Mouse (Mus musculus) spleen, adult 2 months (tissue): ENCODE data around the gene Slc22a2. TPM values are rescaled to one million over a fixed set of nuclear protein-coding genes. Genes with fewer than 3 reads are reported as not detected.
A peak's percentile ranks its signal among the peaks of the same experiment; 100 is the strongest.
"Not testable (repeated sequence)": the region's sequence is repeated elsewhere in the genome, so short reads cannot be mapped to it uniquely, and the experiment has no call there.

Source experiments
- DNase-seq, 2 experiments: peaks; one replicate each; pipeline versions ENCODE4 v3.0.0 to v3.0.0-alpha.2; 2012 to 2021; ENCODE audit warnings: low spot score in 2 of 2, low read depth in 1 of 2
- H3K27ac ChIP-seq: fragments of 200-500 bp; 2 replicates; pipeline ENCODE4 v1.5.1; 2012; ENCODE audit warnings: low read length, inconsistent platforms; ENCODE audit not compliant: insufficient read depth
- H3K27me3 ChIP-seq: fragments of 200-500 bp; 2 replicates; pipeline ENCODE4 v1.6.1; 2012; ENCODE audit warnings: mild to moderate bottlenecking, moderate library complexity, low read length, inconsistent platforms; ENCODE audit not compliant: control insufficient read depth, insufficient read depth
- H3K36me3 ChIP-seq: fragments of 200-500 bp; 2 replicates; pipeline ENCODE4 v1.6.1; 2012; ENCODE audit warnings: mild to moderate bottlenecking, low read length, inconsistent platforms; ENCODE audit not compliant: control insufficient read depth, insufficient read depth
- H3K4me1 ChIP-seq: fragments of 200-500 bp; 2 replicates; pipeline ENCODE4 v1.6.1; 2011; ENCODE audit warnings: inconsistent platforms; ENCODE audit not compliant: control insufficient read depth, insufficient read depth, insufficient read length
- H3K4me3 ChIP-seq: fragments of 200-500 bp; 2 replicates; pipeline ENCODE4 v1.5.1; 2011; ENCODE audit warnings: mild to moderate bottlenecking, inconsistent platforms; ENCODE audit not compliant: insufficient read depth, insufficient read length; ENCODE audit errors: extremely low read depth
- CTCF ChIP-seq: fragments of 200-500 bp; IDR thresholded peaks from 2 replicates; pipeline ENCODE4 v1.5.1; 2011; ENCODE audit warnings: mild to moderate bottlenecking, inconsistent platforms; ENCODE audit not compliant: insufficient read depth, insufficient read length, insufficient replicate concordance; ENCODE audit errors: extremely low read depth
- POLR2A ChIP-seq: fragments of 200-500 bp; IDR thresholded peaks from 2 replicates; pipeline ENCODE4 v1.6.1; 2011; ENCODE audit warnings: low read depth, low read length, inconsistent platforms
- WGBS: fragments of 180-500 bp; shearing (Covaris S2); methylation state at CpG from one replicate; pipeline ENCODE4 v1.1.7; 2018; 5-methylcytosine and 5-hydroxymethylcytosine counted together
- polyA plus RNA-seq: library from polyadenylated mRNA; depleted of rRNA; stranded (reverse); fragments of >200 nt; gene quantifications from 2 replicates; pipeline ENCODE4 v1.2.3, GENCODE M21; 2012; rRNA removed

The Slc22a2 gene
- 0.05 and 0.19 TPM in 2 replicates for polyA plus RNA-seq

DNA sequence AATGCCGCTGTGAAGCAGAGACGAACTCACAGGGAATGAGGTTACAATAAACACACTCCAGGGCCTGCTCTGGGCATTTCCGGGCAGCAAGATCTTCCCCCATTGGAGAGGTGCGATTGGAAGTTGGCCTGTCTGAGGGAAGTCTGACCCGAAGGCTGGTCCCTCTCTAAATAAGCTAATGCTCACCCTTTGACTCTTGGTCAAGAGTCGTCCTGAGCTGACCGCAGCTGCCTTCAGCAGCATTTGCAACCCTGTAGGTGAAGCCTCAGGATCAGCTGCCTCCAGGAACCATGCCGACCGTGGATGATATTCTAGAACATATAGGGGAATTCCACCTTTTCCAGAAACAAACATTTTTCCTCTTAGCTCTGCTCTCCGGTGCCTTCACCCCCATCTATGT lies at the start of gene Slc22a2:
TSS of gene Slc22a2 (plus strand) at position 142 of the 400 bp plus-strand sequence.
- Histone ChIP-seq H3K4me3 (no peak within 1 kb of the TSS), H3K4me1 (no peaks in the 10 kb centered on the region), H3K27me3 (no peaks in the 10 kb centered on the region), H3K27ac (no peak within 1 kb of the TSS), H3K36me3 (no peaks in the 10 kb centered on the region)
- no peak for TF ChIP-seq CTCF
- no peak for TF ChIP-seq POLR2A
- 85% methylated on average over 10 of the region's 10 CpGs for WGBS
- DNase-seq, result no peak

DNA sequence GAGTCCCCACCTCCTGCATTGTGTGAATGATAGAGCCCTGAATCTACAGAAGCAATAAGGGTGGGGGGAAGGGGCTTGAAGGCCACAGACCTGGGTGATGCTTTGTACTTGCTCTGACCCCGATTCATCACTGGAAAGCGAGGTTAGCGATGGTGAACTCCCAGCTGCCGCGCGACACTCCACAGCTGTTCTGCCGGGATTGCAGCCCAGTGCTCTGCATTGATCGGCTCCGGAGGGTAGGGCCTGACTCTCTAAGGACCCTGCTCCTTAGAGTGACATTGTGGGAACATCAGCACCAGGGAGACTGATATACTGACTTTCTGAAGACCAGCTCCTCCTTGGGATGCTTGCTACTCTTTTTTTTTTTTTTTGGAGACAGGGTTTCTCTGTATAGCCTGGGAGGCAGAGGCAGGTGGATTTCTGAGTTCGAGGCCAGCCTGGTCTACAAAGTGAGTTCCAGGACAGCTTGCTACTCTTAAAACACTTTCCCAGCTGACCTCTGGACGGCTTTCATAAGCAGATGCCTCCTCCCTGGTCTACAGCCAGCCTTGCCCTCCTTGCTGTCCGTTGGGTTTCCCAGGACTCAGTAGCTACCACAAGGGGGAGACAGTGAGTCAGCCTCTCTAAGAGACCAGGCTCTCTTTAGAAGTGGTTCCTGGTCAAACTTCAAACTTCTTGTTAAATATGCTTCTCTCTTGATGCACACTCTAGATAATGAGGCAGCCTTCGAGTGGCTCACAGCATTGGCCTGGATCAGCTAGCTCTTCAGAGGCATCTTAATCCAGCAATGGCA lies 49.4 kb upstream of the Slc22a2 start:
- Histone ChIP-seq H3K4me1 (no peaks in the 10 kb centered on the region), H3K27me3 (no peaks in the 10 kb centered on the region), H3K4me3 (no peak overlapping the region), H3K27ac (no peak overlapping the region), H3K36me3 (no peaks in the 10 kb centered on the region)
- peak; percentile 31 to 44 for DNase-seq
- 65% methylated on average over 13 of the region's 13 CpGs for WGBS
- TF ChIP-seq POLR2A (no peak), CTCF (peak; percentile 78; the same call in 1 of the 2 replicates)

DNA sequence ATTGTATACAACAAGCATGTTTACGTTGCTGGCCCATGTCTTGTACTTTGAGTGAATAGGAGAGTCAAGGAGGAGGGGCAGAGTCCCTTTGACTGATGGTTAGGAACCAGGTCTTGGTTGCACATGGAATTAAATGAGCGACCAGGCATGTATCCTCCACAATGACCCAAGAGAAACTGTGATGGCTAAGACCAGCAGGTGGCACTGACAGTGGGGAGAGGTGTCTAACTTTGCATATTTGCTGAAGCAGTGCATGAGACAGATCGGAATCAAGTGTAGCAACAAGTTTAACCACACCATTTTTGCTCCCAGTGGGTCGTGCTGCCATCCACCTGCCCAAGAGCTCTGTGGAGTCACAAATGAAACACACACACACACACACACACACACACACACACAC lies 21.7 kb upstream of the Slc22a2 start:
- 83% methylated on average over 4 of the region's 4 CpGs for WGBS
- Histone ChIP-seq H3K4me1 (no peaks in the 10 kb centered on the region), H3K4me3 (no peak overlapping the region), H3K27ac (no peak overlapping the region), H3K36me3 (no peaks in the 10 kb centered on the region), H3K27me3 (no peaks in the 10 kb centered on the region)
- no peak for DNase-seq
- TF ChIP-seq POLR2A (no peak), CTCF (no peak)

DNA sequence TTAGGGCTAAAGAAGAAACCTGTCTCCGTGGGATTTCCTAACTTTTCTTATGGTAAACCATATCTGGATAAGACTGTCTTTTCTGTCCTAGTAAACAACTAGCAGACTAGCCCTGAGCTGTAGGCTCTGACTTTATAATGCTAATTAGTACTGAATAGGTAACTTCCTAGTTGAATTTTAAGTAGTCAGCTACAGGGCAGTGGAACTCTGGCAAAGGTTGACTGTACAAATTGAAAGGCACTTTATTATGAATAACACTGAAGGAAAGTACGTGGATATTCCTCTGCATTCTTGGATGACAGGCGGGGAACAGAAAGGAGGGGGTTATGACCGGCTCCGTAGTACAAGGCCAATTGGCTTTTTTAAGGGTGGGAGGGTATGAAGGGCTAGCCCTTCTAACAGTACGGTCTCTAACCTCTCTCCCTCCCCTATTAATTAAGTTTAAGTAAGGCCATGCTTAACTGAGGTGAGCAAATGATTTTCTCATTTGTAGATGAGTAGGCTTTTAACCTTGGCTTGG lies 19.4 kb upstream of the Slc22a2 start:
- WGBS, result 90% methylated on average over 6 of the region's 6 CpGs
- not testable (repeated sequence) for H3K27ac ChIP-seq, H3K27me3 ChIP-seq, H3K36me3 ChIP-seq, H3K4me1 ChIP-seq, DNase-seq, H3K4me3 ChIP-seq

DNA sequence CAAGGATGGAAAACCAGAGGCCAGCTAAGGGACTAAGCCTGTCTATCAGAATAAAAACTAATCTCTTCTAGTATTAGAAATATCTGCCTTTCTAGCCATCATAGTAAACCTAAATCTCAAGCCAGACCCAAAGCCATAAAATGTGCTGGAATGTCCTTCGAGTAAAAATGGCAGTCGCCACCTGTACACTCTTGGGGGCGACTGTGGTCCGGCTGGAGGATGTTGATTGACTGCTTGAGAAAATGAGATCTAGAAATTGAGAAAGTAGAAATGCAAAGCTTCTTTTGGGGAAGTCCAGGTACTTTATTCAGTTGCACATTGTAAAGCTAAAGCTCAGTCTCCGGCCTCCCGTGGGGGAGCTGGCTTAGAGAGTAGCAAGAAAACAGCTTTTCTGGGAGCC lies 18.5 kb upstream of the Slc22a2 start:
- WGBS, result 85% methylated on average over 6 of the region's 6 CpGs
- Histone ChIP-seq H3K27ac (no peak overlapping the region), H3K36me3 (no peaks in the 10 kb centered on the region), H3K4me1 (no peaks in the 10 kb centered on the region), H3K4me3 (no peak overlapping the region), H3K27me3 (no peaks in the 10 kb centered on the region)
- DNase-seq, result no peak
- TF ChIP-seq POLR2A (no peak), CTCF (no peak)

DNA sequence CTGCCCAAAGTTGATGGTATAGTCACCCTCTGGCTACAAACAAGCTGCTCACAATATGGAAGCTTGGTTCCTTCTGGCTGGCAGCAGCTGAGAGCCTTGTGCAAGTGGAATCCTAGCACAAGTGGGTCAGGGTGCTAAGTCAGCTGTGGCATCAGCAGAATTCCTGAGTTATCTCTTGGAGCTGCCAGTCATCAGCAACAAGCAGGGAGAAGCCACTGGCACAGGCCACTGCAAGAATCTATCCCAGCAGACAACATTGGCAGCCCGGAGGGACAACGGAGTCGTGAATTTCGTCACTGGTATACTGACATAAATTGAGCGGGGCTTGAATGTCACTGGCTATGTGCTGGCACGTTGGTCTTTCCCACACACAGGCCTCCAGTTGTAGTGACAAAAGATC lies 12.6 kb upstream of the Slc22a2 start:
- Histone ChIP-seq H3K27me3 (no peaks in the 10 kb centered on the region), H3K36me3 (no peaks in the 10 kb centered on the region), H3K4me1 (no peaks in the 10 kb centered on the region), H3K4me3 (no peak overlapping the region), H3K27ac (no peak overlapping the region)
- TF ChIP-seq CTCF (no peak), POLR2A (no peak)
- no peak for DNase-seq
- 88% methylated on average over 6 of the region's 6 CpGs for WGBS

DNA sequence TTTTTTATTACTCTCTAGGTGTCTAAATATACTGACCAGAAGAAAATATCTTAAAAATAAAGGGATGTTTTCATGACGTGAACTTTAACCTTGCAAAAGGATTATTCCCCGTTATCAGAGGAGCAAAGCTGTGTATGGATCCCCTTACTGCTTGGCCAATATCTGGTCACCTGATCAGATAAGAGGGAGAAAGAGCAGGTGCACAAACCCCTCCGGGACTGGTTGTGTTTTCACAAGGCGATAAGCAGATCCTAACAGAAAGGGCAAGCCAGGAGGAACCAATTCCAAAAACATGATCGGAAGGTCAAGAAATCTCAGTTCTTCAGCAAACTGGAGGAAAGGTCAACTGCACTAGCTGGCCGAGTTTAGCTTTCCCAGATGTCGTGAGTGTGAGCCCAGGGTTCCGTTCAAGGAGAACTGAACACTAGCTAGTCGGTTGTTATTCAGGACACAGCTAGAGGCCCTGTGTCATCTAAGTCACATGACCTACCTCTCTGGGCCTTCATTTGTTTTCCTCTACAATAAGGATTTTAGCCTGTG lies 11.9 kb upstream of the Slc22a2 start:
- no peaks in the 10 kb centered on the region for H3K36me3 ChIP-seq
- H3K4me1 ChIP-seq, result no peaks in the 10 kb centered on the region
- no peak for DNase-seq
- no peak overlapping the region for H3K4me3 ChIP-seq
- no peak overlapping the region for H3K27ac ChIP-seq
- WGBS, result 83% methylated on average over 9 of the region's 9 CpGs
- TF ChIP-seq CTCF (no peak), POLR2A (no peak)
- H3K27me3 ChIP-seq, result no peaks in the 10 kb centered on the region
